Mouse (Mus musculus) cerebellum, adult 9-10 months (tissue): ENCODE results near the gene Ing1.

Experiments used
- DNase-seq: peaks from one replicate; pipeline ENCODE4 v3.0.0; 2022

Gene Ing1

GRCm38 (mm10) chr8:11592296-11592695, 36.9 kb downstream of the Ing1 start:
- no peak for DNase-seq

DNA sequence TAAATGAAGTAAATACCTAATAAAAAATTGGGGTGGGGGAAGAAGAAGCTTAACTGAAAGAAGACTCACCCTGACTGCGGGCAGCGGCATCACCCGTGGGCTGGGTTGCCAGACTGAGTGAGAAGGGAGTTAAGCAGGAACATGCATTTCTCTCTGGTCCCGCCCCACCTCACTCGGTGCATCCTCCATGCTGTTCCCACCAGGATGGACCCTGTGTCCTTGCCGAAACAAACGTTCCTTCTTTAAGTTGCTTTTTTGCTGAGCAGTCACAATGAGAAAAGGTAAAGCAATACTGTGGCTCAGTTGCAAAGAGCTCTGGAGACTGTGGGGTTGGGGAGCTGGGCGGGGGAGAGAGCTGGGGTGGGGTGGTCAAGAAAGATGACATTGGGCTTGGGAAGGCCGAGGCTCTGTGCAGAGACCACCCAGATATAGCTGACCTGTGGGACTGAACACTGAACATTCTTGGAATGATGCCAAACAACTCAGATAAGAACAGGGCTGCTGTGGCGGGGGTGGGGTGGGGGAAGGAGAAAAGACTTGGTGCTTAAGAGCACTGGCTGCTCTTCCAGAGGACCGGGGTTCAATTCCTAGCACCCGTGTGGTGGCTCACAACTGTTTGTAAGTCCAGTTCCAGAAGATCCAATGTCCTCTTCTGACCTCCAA, 38.0 kb downstream of the Ing1 start:
- no peak for DNase-seq

DNA sequence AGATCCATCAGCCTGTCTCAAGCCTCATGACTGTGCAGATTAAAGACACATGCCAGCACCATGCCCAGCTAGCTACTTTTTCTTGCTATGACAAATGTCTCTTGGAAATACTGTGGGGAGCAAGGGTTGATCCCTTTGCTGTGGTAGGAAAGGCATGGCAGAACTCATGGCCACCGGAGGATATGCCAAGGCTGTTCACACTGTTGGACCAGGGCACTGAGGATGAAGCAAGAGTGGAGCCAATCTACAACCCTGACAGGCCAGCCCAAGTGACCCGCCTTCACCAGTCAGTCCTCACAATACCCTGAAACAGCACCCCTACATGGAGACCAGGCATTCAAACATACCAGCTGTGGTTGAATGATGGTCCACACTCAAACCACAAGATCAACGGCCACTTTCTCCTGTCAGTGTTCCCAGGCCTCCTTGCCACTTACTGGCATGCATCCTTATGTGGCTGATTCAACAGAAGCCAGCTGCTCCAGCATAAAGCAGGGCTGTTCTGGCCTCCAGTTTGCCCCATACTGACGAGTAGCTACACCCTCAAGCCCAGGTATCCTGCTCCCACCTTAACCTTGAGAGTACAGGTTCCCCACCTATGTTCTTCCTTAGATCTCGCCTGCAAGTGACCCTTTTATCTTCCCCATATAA, 45.1 kb downstream of the Ing1 start:
- DNase-seq: no peak

- DNase-seq: peak; percentile 63
Observed at GRCm38 (mm10) chr8:11602006-11602680, 46.8 kb downstream of the Ing1 start.

GRCm38 (mm10) chr8:11608848-11609247, 53.5 kb downstream of the Ing1 start:
- DNase-seq: no peak
